Mouse (Mus musculus): ENCODE data around the gene Palld. TPM values are rescaled to one million over a fixed set of nuclear protein-coding genes. Genes with fewer than 3 reads are reported as not detected.

Gene Palld
- polyA plus RNA-seq, 1 experiment from 2014 or later = 49.7 TPM

DNA sequence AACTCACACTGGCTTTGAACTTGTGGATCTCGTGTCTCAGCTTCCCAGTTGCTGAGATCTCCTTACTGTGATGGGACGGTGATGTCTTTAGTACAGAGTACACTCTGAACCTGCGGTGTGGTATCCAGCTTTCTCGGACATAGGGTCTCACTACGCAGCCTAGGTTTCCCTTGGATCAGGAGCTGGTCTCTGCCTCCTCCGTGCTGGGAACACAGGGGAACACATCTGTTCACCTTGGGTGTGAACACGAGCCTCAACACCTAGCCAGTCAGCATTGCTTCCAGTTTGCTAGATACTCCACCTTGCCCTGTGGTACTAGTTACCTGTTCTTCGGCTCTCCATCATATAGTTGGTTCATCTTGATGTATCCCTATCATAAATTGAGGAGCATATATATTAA, 413.9 kb downstream of the Palld start:
- Histone ChIP-seq H3K27ac (no peak overlapping the region), H3K4me2 (ENCODE audit: low read length) (peak overlapping the region; percentile 86), H3K27me3 (ENCODE audit: insufficient read depth, low read length) (no peaks in the 10 kb centered on the region), H3K4me3 (replicated peaks; ENCODE audit: low read depth, low read length) (peak overlapping the region; percentile 66; the same call in 1 of the 2 replicates), H3K9ac (ENCODE audit: low read depth, low read length) (peak overlapping the region; percentile 74), H3K36me3 (ENCODE audit: insufficient read depth, low read length) (0 out of 2 replicates have a peak, but pooled peaks cover 6% of the 10 kb centered on the region), H3K4me1 (replicated peaks; ENCODE audit: insufficient read depth, low read length) (0 out of 2 replicates have a peak, but pooled peaks cover 7% of the 10 kb centered on the region), H3K9me3 (replicated peaks; ENCODE audit: low read length) (no peaks in the 10 kb centered on the region)
- WGBS = 90% methylated on average over 8 of the region's 8 CpGs
- TF ChIP-seq CTCF (IDR thresholded peaks at IDR 0.05; ENCODE audit: low read depth) = no peak
- ATAC-seq (replicated peaks; ENCODE audit: low FRiP score, low read depth) (no peak), DNase-seq (ENCODE audit: low spot score) (no peak)

DNA sequence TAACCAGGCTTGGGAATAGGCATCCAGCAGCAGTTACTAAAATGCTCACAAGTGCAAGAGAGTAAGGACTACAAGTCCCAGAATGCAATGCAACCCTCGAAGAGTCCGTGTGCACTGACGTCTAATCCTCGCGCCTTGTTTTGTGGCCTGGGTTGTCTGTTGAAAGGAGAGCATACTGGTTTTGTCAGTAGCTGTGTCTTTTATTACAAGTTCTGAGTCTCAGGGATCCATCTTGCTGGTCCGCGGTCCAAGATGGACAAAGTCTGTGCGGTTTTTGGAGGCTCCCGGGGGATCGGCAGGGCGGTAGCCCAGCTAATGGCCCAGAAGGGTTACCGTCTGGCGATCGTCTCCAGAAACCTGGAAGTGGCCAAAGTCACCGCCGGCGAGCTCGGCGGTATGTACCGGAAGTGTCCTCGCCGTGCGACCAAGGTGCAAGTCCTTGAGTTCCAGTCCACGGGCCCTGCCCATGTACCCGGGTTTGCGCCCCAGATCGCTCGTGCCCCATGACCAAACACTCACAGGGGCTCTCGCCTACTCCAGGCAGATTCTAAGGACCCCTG, 414.8 kb downstream of the Palld start, which contains the start of gene Cbr4:
TSS of gene Cbr4 (plus strand) at position 138 of the 560 bp plus-strand sequence.
- Histone ChIP-seq H3K27me3 (ENCODE audit: insufficient read depth, low read length) (no peaks in the 10 kb centered on the region), H3K4me2 (ENCODE audit: low read length) (peak within 1 kb of the TSS; percentile 86), H3K4me1 (replicated peaks; ENCODE audit: insufficient read depth, low read length) (0 out of 2 replicates have a peak, but pooled peaks cover 7% of the 10 kb centered on the region), H3K36me3 (ENCODE audit: insufficient read depth, low read length) (0 out of 2 replicates have a peak, but pooled peaks cover 6% of the 10 kb centered on the region), H3K27ac (peak within 1 kb of the TSS; percentile 96), H3K4me3 (replicated peaks; ENCODE audit: low read depth, low read length) (peak within 1 kb of the TSS; percentile 66), H3K9me3 (replicated peaks; ENCODE audit: low read length) (no peaks in the 10 kb centered on the region), H3K9ac (ENCODE audit: low read depth, low read length) (peak within 1 kb of the TSS; percentile 74)
- DNase-seq (ENCODE audit: low spot score) = peak; percentile 98
- ATAC-seq (replicated peaks; ENCODE audit: low FRiP score, low read depth) = peak; percentile 95
- TF ChIP-seq CTCF (IDR thresholded peaks at IDR 0.05; ENCODE audit: low read depth) = no peak
- WGBS = 3% methylated on average over 29 of the region's 29 CpGs

DNA sequence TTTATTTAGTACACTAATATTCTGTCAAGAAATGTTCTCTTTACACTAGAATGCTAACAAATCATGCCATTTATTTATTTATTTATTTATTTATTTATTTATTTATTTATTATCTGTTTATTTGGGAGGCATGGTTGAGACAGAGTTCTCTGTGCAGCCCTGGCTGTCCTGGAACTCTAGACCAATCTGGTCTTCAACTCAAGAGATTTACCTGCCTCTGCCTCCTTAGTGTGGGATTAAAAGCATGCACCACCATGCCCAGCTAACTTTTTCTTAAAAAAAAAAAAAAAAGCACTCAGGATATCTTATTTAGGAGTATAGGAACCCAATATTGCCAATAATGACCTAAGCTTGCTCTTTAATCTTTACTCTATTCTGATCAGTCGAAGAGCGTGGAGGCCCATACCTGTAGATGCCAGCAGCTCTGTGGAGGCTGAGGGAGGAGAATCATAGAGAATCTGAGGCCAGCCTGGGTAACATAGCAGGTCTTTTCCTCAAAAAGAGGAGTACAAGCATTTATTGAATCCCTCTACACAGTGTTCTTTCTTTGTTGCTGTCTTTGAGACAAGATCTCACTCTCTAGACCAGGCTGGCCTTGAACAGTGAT, 415.5 kb downstream of the Palld start:
- ATAC-seq (replicated peaks; ENCODE audit: low FRiP score, low read depth) = no peak

DNA sequence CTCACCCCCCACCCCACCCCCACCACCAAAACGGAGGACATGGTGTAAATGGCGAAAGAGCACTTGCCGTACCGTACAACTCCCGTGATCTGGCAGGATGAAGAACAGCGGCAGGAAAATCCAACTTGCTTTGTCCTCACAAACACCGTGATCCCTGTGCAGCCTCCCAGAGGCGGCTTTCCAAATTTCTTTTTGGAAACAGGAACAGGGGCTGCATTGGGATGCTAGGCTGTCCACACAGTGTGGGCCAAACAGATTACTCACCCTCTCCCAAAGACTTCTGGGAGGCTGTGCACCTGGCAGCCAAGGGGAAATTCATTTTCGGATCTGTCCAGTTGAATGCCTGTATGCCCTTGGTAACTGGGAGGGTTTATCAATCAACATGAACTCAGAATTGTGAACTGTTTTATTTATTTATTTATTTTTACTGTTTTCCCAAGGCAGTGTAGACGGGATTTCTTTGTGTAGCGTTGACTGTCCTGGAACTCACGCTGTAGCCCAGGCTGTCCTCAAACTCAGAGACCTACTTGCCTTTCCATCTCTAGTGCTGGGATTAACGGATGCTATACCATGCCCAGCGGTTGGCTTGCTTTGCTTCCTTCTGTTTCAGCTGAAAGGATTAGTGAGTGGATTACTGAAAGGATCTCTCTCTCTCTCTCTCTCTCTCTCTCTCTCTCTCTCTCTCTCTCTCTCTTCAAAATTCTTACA, 422.1 kb downstream of the Palld start:
- Histone ChIP-seq H3K9me3 (replicated peaks; ENCODE audit: low read length) (no peaks in the 10 kb centered on the region), H3K27me3 (ENCODE audit: insufficient read depth, low read length) (no peaks in the 10 kb centered on the region), H3K4me1 (replicated peaks; ENCODE audit: insufficient read depth, low read length) (0 out of 2 replicates have a peak, but pooled peaks cover 5% of the 10 kb centered on the region), H3K4me3 (replicated peaks; ENCODE audit: low read depth, low read length) (no peak overlapping the region), H3K9ac (ENCODE audit: low read depth, low read length) (no peak overlapping the region), H3K36me3 (ENCODE audit: insufficient read depth, low read length) (no peaks in the 10 kb centered on the region), H3K27ac (no peak overlapping the region), H3K4me2 (ENCODE audit: low read length) (no peak overlapping the region)
- 86% methylated on average over 14 of the region's 14 CpGs for WGBS
- no peak for DNase-seq (ENCODE audit: low spot score)
- ATAC-seq (replicated peaks; ENCODE audit: low FRiP score, low read depth) = no peak
- TF ChIP-seq CTCF (IDR thresholded peaks at IDR 0.05; ENCODE audit: low read depth) = no peak; the same call in 1 of the 2 replicates

More for the DNA sequence above, 415.5 kb downstream of the Palld start:
- Histone ChIP-seq H3K27me3 (ENCODE audit: insufficient read depth, low read length) (no peaks in the 10 kb centered on the region), H3K9ac (ENCODE audit: low read depth, low read length) (no peak overlapping the region), H3K36me3 (ENCODE audit: insufficient read depth, low read length) (0 out of 2 replicates have a peak, but pooled peaks cover 4% of the 10 kb centered on the region), H3K9me3 (replicated peaks; ENCODE audit: low read length) (no peaks in the 10 kb centered on the region), H3K4me2 (ENCODE audit: low read length) (no peak overlapping the region), H3K4me3 (replicated peaks; ENCODE audit: low read depth, low read length) (no peak overlapping the region), H3K27ac (no peak overlapping the region), H3K4me1 (replicated peaks; ENCODE audit: insufficient read depth, low read length) (0 out of 2 replicates have a peak, but pooled peaks cover 7% of the 10 kb centered on the region)
- DNase-seq (ENCODE audit: low spot score) = no peak
- 97% methylated on average over 2 of the region's 2 CpGs for WGBS
- TF ChIP-seq CTCF (IDR thresholded peaks at IDR 0.05; ENCODE audit: low read depth) = no peak

DNA sequence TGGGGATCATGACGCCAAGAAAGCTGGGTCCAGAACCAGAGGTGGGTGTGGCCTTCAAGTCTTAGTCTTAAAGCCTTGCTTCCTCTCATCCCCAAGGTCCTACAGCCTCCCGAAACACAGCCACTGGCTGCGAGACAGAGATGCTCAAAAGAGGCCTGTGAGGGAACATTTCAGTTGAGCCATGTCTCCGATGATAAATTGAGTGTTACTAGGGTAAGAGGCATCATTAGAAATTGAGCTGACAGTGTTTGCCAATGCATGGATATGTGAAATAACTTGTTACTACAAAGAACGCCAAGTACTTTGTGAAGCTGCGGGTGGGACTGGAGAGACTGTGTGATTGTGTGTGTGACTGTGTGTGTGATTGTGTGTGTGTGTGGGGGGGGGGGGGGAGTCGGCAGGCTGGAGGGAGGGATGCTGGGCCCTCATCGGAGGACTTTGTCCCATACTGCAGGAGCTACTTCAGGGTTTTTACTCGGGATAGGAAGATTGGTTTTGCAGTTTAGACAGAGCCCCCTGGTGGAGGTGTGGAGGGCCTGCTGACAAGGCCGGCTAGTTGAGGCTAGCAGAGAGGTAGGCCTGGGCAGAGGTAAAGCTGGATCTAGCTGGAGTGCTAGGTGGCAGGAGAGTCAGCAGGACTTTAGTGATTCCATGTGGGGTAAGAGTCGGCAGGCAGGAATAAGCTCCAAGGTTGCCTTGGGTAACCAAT, 422.8 kb downstream of the Palld start:
- no peaks in the 10 kb centered on the region for H3K36me3 ChIP-seq (ENCODE audit: insufficient read depth, low read length)
- 57% methylated on average over 11 of the region's 11 CpGs for WGBS
- peak; percentile 67 for TF ChIP-seq CTCF (IDR thresholded peaks at IDR 0.05; ENCODE audit: low read depth)
- H3K27me3 ChIP-seq (ENCODE audit: insufficient read depth, low read length) = no peaks in the 10 kb centered on the region
- no peak overlapping the region for H3K4me3 ChIP-seq (replicated peaks; ENCODE audit: low read depth, low read length)
- 0 out of 2 replicates have a peak, but pooled peaks cover 5% of the 10 kb centered on the region for H3K4me1 ChIP-seq (replicated peaks; ENCODE audit: insufficient read depth, low read length)
- no peak overlapping the region for H3K9ac ChIP-seq (ENCODE audit: low read depth, low read length)
- H3K9me3 ChIP-seq (replicated peaks; ENCODE audit: low read length) = no peaks in the 10 kb centered on the region
- no peak overlapping the region for H3K27ac ChIP-seq
- 0 out of 2 replicates have a peak, but pooled peaks have one; percentile 40 for ATAC-seq (replicated peaks; ENCODE audit: low FRiP score, low read depth)
- DNase-seq (ENCODE audit: low spot score) = peak; percentile 68
- no peak overlapping the region for H3K4me2 ChIP-seq (ENCODE audit: low read length)

DNA sequence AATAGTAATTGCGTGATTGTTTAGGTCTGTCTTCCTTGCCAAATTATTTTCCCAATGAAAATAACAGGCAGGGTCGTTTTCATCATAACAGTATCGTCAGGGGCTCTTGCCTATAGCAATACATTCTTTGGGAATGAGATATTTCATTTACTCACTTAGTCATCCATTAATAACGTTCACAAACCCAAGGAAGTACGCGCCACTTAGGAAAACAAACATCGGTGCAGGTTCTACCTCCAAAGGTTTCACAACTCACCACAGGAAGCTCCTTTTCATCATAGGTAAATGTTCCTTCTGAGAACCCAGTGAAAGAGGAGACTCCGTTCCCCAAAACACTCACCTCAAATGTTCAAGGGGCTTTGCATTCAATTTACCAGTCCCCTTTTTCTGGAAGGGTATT, 423.7 kb downstream of the Palld start:
- Histone ChIP-seq H3K4me2 (ENCODE audit: low read length) (no peak overlapping the region), H3K9me3 (replicated peaks; ENCODE audit: low read length) (no peaks in the 10 kb centered on the region), H3K27me3 (ENCODE audit: insufficient read depth, low read length) (no peaks in the 10 kb centered on the region), H3K27ac (no peak overlapping the region), H3K9ac (ENCODE audit: low read depth, low read length) (no peak overlapping the region), H3K36me3 (ENCODE audit: insufficient read depth, low read length) (no peaks in the 10 kb centered on the region), H3K4me1 (replicated peaks; ENCODE audit: insufficient read depth, low read length) (0 out of 2 replicates have a peak, but pooled peaks cover 5% of the 10 kb centered on the region), H3K4me3 (replicated peaks; ENCODE audit: low read depth, low read length) (no peak overlapping the region)
- no peak for DNase-seq (ENCODE audit: low spot score)
- ATAC-seq (replicated peaks; ENCODE audit: low FRiP score, low read depth) = no peak
- TF ChIP-seq CTCF (IDR thresholded peaks at IDR 0.05; ENCODE audit: low read depth) = no peak
- WGBS = 62% methylated on average over 8 of the region's 8 CpGs
